Mouse (Mus musculus) heart, embryonic 12.5 days (tissue): ENCODE measurements around the gene Psmc6. TPM values are rescaled to one million over a fixed set of nuclear protein-coding genes. Genes with fewer than 3 reads are reported as not detected.

Source experiments
- ATAC-seq: fragments of 200-750 bp; cut with Nextera tagmentation; 2 replicates; pipeline ENCODE4 v1.8.0; 2017; ENCODE audit warnings: moderate TSS enrichment, moderate library complexity; ENCODE audit not compliant: insufficient number of reproducible peaks, low FRiP score
- H3K27ac ChIP-seq: fragments of 300-500 bp; sonication (generic); 2 replicates; pipeline ENCODE4 v1.5.1; 2016; ENCODE audit warnings: mild to moderate bottlenecking, moderate library complexity; ENCODE audit not compliant: poor library complexity, severe bottlenecking
- H3K27me3 ChIP-seq: fragments of 300-500 bp; sonication (generic); replicated peaks from 2 replicates; pipeline ENCODE4 v1.6.1; 2016; ENCODE audit warnings: mild to moderate bottlenecking, moderate library complexity
- H3K36me3 ChIP-seq: fragments of 300-500 bp; sonication (generic); 2 replicates; pipeline ENCODE4 v1.6.1; 2016; ENCODE audit warnings: mild to moderate bottlenecking, moderate library complexity
- H3K4me1 ChIP-seq: fragments of 300-500 bp; sonication (generic); replicated peaks from 2 replicates; pipeline ENCODE4 v1.6.1; 2016; ENCODE audit warnings: mild to moderate bottlenecking
- H3K4me2 ChIP-seq: fragments of 300-500 bp; sonication (generic); 2 replicates; pipeline ENCODE4 v1.6.1; 2016; ENCODE audit warnings: mild to moderate bottlenecking, moderate library complexity
- H3K4me3 ChIP-seq: fragments of 300-500 bp; sonication (generic); 2 replicates; pipeline ENCODE4 v1.5.1; 2016; ENCODE audit warnings: mild to moderate bottlenecking
- H3K9ac ChIP-seq: fragments of 300-500 bp; sonication (generic); 2 replicates; pipeline ENCODE4 v1.6.1; 2016; ENCODE audit warnings: mild to moderate bottlenecking, moderate library complexity
- H3K9me3 ChIP-seq: fragments of 300-500 bp; sonication (generic); replicated peaks from 2 replicates; pipeline ENCODE4 v1.6.1; 2016; ENCODE audit warnings: mild to moderate bottlenecking, moderate library complexity
- WGBS: fragments of 180-500 bp; shearing (Covaris S2); methylation state at CpG from one replicate; pipeline ENCODE4 v1.1.7; 2016; 5-methylcytosine and 5-hydroxymethylcytosine counted together
- polyA plus RNA-seq: library from polyadenylated mRNA; unstranded; fragments of >200 nt; fragmentation: Nextera tagmentation; extraction: Ambion mirVana; gene quantifications from 2 replicates; pipeline ENCODE4 v1.2.1, GENCODE M21; 2016

The Psmc6 gene
- polyA plus RNA-seq, 1 experiment from 2014 or later, result 134 TPM

DNA sequence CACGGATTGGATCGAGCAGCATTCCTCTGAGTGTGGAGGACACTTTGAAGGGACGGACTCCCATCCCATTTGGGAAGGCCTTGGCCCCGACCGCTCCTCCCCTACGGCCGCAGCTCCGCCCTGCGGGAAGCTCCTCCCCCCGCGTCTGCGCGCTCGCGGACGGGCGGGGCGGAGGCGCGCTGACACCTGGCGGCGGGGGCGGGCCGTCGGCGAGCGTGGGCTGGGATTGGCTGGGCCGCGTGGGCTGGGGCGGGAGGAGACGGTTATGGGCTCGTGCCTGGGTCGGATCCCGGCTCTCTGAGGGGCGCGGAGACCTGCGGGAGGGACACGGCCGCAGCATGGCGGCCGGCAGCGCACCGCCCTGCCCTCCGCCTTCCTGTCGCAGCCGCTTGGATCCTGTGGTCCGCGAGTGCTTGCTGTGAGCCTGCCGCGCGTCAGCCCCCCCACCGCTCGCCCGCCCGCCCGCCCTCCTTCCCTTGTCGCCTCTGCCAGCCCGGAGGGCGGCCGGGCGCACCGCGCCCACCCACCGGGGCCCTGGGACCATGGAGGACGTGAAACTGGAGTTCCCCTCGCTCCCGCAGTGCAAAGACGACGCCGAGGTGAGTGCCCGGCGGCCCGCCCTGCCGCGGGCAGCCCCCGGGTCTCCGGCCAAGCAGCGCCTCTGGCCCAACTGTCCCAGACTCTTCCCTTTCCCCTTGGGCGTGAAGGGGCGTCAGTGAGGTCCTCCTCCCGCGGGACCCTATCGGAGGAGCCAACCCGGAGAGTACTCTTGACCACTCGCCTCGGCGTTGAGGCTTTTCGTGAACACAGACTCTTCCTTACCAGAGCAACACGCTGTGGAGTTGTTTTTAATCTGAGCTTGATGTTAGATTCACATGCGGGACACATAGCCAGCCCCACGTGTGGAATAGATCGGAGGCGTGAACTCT is 21.6 kb downstream of the Psmc6 start, which contains the start of gene Styx:
Gene Styx, plus strand, starts transcription at position 163 of the 929 bp plus-strand sequence.
- Histone ChIP-seq H3K36me3 (peaks cover 21% of the 10 kb centered on the region), H3K4me1 (peaks cover 5% of the 10 kb centered on the region), H3K4me3 (peak within 1 kb of the TSS; percentile 65), H3K27ac (peak within 1 kb of the TSS; percentile 74), H3K9ac (peak within 1 kb of the TSS; percentile 80), H3K9me3 (no peaks in the 10 kb centered on the region), H3K27me3 (no peaks in the 10 kb centered on the region), H3K4me2 (peak within 1 kb of the TSS; percentile 77)
- peak; percentile 98 for ATAC-seq
- under 1% methylated on average over 82 of the region's 93 CpGs for WGBS

DNA sequence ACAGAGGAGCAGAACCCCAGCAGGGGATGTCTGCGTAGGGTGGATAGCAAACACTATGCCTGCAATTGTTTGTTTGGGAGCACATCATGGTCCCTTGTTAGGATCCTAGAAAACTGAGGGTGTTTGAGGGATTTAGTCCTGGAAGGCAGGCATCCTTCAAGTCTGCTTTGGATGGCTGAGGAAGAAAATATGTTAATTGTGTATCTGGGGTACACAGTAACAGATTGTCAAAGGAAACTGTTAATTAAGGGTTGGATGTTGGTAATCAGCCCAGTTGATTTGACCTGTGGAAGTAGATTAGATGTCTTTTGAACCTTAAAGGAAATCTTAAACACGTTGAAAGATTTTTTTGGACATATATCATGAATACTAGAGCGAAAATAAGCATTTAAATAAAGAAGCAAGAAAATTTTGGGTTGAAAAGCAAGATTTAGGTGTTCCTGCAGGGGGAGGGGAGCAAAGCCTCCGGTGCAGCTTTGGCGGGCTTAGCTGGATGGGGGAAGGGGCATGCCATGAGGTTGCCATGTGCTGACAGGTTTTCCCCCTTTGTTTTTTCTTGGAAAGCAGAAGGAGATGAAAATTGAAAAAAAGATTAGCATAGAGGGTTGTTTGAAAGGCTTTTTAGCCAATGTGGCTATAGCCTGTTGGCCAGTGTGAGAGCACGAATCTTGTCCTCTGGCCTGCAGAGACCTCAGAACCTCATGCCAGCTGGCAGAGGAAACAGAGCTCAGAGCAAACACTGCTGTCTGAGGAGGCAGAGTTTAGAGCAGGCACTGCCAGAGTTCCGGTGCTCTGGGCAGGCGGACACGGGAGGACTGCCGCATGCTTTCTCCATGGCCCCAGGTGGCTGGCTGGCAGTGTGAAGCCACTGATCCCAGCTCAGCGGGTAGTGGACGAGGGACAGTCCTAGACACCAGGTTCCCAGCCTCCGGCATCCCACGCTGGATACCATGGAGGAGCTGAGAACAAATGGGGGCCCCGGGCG is 34.9 kb downstream of the Psmc6 start:
- no peaks in the 10 kb centered on the region for H3K9me3 ChIP-seq
- H3K4me2 ChIP-seq, result no peak overlapping the region
- no peak overlapping the region for H3K9ac ChIP-seq
- H3K27me3 ChIP-seq, result no peaks in the 10 kb centered on the region
- no peak overlapping the region for H3K27ac ChIP-seq
- H3K4me1 ChIP-seq, result no peaks in the 10 kb centered on the region
- ATAC-seq, result no peak
- H3K36me3 ChIP-seq, result peaks cover 31% of the 10 kb centered on the region
- no peak overlapping the region for H3K4me3 ChIP-seq
- 85% methylated on average over 16 of the region's 16 CpGs for WGBS

DNA sequence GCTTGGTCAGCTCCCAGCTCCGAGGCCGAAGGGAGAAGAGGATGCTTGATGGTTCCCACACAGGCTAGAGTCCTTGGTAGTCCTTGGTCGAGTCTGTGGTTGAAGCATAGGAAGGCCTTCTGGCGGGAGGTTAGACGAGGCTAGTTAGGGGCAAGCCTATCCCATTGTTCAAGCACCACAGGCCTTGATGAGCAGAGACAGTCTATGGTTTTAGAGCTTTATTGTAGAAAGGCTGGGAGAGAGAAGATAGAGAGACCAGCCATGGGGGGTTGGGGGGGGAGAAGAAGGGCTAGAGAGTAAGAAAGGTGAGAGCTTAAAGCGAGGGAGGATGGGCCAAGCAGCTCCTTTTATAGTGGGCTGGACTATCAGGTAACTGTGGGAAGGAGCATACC is 35.6 kb downstream of the Psmc6 start:
- Histone ChIP-seq H3K9me3 (peaks cover 3% of the 10 kb centered on the region; the same call in 1 of the 2 replicates), H3K36me3 (peaks cover 30% of the 10 kb centered on the region)

DNA sequence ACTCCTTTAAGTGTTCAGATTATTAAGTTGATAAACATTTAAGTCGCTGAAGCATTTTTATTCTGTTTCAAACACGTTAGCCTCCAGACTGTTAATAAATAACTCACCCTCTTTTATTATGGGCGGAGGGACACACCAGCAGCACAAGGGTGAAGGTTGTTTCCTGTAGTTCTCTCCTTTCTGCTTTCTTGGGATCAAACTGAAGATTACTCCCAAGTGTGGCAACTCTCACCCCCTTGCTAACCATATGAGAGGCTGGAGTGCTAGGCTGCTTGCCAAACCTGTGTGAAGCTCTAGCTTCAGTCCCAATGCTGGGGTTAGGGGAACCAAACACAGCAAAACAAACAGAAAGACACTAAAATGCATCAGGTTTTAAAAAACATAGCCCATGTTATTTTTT is 49.2 kb downstream of the Psmc6 start:
- H3K4me2 ChIP-seq, result no peak overlapping the region
- H3K36me3 ChIP-seq, result peaks cover 38% of the 10 kb centered on the region
- H3K4me1 ChIP-seq, result no peaks in the 10 kb centered on the region
- no peak for ATAC-seq
- no peak overlapping the region for H3K4me3 ChIP-seq
- 90% methylated on average over 3 of the region's 3 CpGs for WGBS
- H3K9me3 ChIP-seq, result no peaks in the 10 kb centered on the region
- H3K9ac ChIP-seq, result no peak overlapping the region
- H3K27me3 ChIP-seq, result no peaks in the 10 kb centered on the region
- H3K27ac ChIP-seq, result no peak overlapping the region

More for the DNA sequence above, 35.6 kb downstream of the Psmc6 start:
- 84% methylated on average over 6 of the region's 6 CpGs for WGBS
- H3K4me3 ChIP-seq, result no peak overlapping the region
- 0 out of 2 replicates have a peak, but pooled peaks have one; percentile 33 for ATAC-seq
- H3K27ac ChIP-seq, result no peak overlapping the region
- no peaks in the 10 kb centered on the region for H3K4me1 ChIP-seq
- H3K4me2 ChIP-seq, result no peak overlapping the region
- H3K27me3 ChIP-seq, result no peaks in the 10 kb centered on the region
- no peak overlapping the region for H3K9ac ChIP-seq

DNA sequence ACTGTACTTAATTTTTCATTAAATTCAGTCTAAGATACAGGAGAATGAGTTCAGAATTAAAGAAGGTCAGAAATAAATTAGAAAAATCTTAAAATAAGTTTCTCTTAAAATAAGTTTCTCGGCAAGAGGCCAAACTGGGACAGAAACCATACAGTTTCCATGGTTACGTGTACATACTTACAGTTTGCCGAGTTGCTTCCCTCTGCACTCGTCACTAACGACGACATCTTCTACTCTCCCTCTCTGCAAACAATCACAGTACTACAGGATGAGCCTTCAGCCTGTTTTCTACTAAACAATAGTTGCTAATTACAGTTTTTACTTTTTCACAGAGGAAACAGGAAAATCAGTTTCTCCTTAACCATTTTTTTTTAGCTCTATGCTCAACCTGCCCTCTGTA is 51.2 kb downstream of the Psmc6 start:
- no peak overlapping the region for H3K9ac ChIP-seq
- peaks cover 38% of the 10 kb centered on the region for H3K36me3 ChIP-seq
- H3K27ac ChIP-seq, result no peak overlapping the region
- no peaks in the 10 kb centered on the region for H3K4me1 ChIP-seq
- H3K4me3 ChIP-seq, result no peak overlapping the region
- no peak for ATAC-seq
- WGBS, result 90% methylated on average over 6 of the region's 6 CpGs
- no peaks in the 10 kb centered on the region for H3K27me3 ChIP-seq
- no peaks in the 10 kb centered on the region for H3K9me3 ChIP-seq
- H3K4me2 ChIP-seq, result no peak overlapping the region

DNA sequence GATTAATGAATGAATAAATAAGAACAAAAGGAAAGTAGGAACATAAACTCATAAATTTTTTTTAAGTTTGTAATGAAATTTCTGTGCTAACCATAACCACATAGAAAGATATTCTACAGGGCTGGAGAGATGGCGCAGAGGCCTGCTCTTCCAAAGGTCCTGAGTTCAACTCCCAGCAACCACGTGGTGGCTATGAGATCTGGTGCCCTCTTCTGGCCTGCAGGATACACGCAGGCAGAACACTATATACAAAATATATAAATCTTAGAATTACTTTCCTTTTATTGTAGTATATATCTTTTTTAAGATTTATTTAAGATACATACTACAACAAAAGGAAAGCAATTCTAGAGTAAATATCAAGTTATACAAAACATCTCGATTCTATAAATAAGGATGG is 53.3 kb downstream of the Psmc6 start:
- 80% methylated on average over 4 of the region's 4 CpGs for WGBS

DNA sequence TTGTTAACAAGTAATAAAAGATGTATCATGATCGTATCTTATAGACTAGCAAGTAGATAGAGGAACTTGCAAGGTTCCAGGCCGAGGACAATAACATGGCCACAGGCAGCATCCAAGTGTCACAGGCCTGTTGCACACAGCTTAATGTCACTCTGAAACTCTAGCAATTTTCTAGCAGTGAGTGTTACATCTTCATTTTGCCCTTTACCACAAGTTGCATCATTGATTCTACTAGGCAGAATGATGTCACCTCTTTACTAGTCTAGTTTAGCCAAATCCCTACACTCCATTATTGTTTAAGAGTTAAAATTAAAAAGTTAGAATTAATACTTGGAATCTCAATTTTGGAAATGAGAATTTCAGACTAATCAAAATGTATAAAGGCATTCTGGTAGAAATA is 56.0 kb downstream of the Psmc6 start:
- no peak overlapping the region for H3K4me2 ChIP-seq
- H3K4me1 ChIP-seq, result peaks cover 8% of the 10 kb centered on the region
- WGBS, result 93% methylated on average over 2 of the region's 2 CpGs
- no peak overlapping the region for H3K9ac ChIP-seq
- peaks cover 16% of the 10 kb centered on the region for H3K36me3 ChIP-seq
- no peak overlapping the region for H3K4me3 ChIP-seq
- ATAC-seq, result no peak
- no peaks in the 10 kb centered on the region for H3K9me3 ChIP-seq
- no peak overlapping the region for H3K27ac ChIP-seq
- no peaks in the 10 kb centered on the region for H3K27me3 ChIP-seq

More for the DNA sequence above, 53.3 kb downstream of the Psmc6 start:
- Histone ChIP-seq H3K36me3 (peaks cover 38% of the 10 kb centered on the region), H3K9me3 (no peaks in the 10 kb centered on the region), H3K4me2 (no peak overlapping the region), H3K9ac (no peak overlapping the region), H3K4me1 (peaks cover 7% of the 10 kb centered on the region), H3K27me3 (no peaks in the 10 kb centered on the region), H3K27ac (no peak overlapping the region), H3K4me3 (no peak overlapping the region)
- ATAC-seq, result no peak

DNA sequence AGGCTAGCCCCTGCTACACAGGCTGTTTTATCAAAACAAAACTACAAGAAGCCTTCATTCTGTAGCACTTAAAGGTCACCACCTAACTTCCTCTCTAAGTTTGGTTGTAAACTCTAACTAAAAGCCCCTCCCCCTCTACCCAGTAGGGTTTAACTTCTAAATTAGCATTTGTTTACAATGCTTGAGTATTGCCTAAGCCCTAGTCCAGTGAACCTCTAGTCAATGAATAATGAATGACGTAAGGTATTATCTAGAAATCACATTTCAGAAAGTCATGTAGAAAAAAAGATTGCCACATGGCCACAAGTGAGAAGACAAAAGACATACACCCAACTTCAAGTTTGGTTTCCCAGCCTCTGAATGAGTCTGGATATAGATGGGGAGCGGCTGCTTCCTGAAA is 57.9 kb downstream of the Psmc6 start:
- H3K4me3 ChIP-seq, result peak overlapping the region; percentile 71
- H3K36me3 ChIP-seq, result peaks cover 5% of the 10 kb centered on the region
- no peaks in the 10 kb centered on the region for H3K27me3 ChIP-seq
- H3K9me3 ChIP-seq, result no peaks in the 10 kb centered on the region
- no peak for ATAC-seq
- peak overlapping the region; percentile 69 for H3K4me2 ChIP-seq
- H3K9ac ChIP-seq, result peak overlapping the region; percentile 42; the same call in 1 of the 2 replicates
- no peak overlapping the region for H3K27ac ChIP-seq
- peaks cover 8% of the 10 kb centered on the region for H3K4me1 ChIP-seq
- WGBS, result 30% methylated on average over 2 of the region's 2 CpGs

DNA sequence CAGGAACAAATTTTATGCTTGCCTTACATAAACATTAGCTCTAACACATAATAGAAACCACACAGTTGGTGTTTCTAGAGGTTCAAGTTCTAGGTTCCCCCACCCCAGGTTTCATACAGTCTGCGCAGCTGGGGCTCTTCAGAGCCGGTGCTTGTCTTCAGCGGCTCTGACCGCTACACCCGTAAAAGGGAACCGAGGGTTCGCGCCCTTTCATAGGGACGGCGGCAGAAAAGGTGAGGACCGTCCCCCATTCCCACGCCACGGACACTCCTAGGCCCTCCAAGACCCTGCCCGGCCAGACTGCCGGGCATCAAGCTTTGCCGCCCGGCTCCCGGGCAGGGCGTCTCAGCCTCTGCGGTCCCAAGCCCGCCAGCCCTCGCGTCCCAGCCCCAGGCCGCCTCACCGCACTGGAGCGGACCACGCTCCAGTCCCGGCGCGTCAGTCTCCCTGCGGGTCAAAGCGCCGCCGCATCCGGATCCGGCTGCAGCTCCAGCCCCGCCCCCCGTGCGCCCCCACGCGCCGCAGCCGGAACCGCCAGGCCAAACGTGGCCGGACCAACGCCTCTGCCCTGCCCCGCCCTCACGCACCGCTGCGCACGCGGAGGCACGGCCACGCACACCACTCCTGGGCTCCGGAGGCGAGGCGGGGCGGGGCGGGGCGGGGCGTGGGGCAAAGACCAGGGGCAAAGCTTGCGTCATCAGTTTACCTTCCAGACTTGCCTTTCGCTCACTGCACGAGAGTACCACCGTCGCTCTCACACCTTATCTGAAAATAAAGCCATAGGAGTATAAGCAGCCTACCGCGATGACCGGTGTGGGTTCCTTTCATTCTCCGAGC is 59.0 kb downstream of the Psmc6 start:
- H3K4me3 ChIP-seq, result peak overlapping the region; percentile 71
- H3K9ac ChIP-seq, result peak overlapping the region; percentile 86
- peak overlapping the region; percentile 69 for H3K4me2 ChIP-seq
- H3K4me1 ChIP-seq, result peaks cover 8% of the 10 kb centered on the region
- H3K9me3 ChIP-seq, result no peaks in the 10 kb centered on the region
- H3K27ac ChIP-seq, result peak overlapping the region; percentile 80
- no peaks in the 10 kb centered on the region for H3K27me3 ChIP-seq
- peak; percentile 99 for ATAC-seq
- WGBS, result under 1% methylated on average over 68 of the region's 71 CpGs
- no peaks in the 10 kb centered on the region for H3K36me3 ChIP-seq

DNA sequence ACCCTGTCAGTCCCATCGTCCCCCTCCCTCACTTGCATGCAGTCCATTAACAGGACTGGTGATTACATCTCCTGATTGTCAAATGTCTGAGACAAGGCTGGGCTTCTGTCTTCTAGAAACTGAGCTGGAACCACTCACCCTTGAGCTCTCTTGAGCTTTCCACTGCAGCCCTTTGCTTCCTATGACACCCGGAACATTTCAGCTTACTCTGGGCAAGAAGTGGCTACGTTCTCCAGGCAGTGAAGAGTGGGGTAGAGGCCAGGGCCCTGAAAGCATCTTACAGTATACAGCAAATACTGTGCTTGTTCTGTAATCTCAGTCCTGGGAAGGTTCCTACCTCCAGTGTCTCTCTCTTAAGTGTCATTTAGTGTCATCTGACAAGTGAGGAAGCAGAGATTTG is 59.6 kb downstream of the Psmc6 start:
- peaks cover 8% of the 10 kb centered on the region for H3K4me1 ChIP-seq
- H3K4me3 ChIP-seq, result peak overlapping the region; percentile 71
- H3K36me3 ChIP-seq, result no peaks in the 10 kb centered on the region
- peak overlapping the region; percentile 80 for H3K27ac ChIP-seq
- H3K4me2 ChIP-seq, result peak overlapping the region; percentile 69
- H3K9ac ChIP-seq, result peak overlapping the region; percentile 86
- 18% methylated on average over 3 of the region's 3 CpGs for WGBS
- no peaks in the 10 kb centered on the region for H3K27me3 ChIP-seq
- peak; percentile 41; the same call in 1 of the 2 replicates for ATAC-seq
- no peaks in the 10 kb centered on the region for H3K9me3 ChIP-seq
